Mouse (Mus musculus): ENCODE data around the gene Ptprd. TPM values are rescaled to one million over a fixed set of nuclear protein-coding genes. Genes with fewer than 3 reads are reported as not detected.

Gene Ptprd
- polyA plus RNA-seq, 1 experiment from 2014 or later: 10.0 TPM

GRCm38 (mm10) chr4:76996172-76996571 is 1215.6 kb downstream of the Ptprd start:
- H3K27ac ChIP-seq (ENCODE audit: low read length): no peak overlapping the region
- no peak overlapping the region for H3K9ac ChIP-seq (ENCODE audit: low read length)
- no peak overlapping the region for H3K4me3 ChIP-seq (ENCODE audit: low read length)
- ATAC-seq (replicated peaks; ENCODE audit: extremely low read depth, insufficient read depth, low FRiP score): no peak
- 79% methylated on average over 4 of the region's 4 CpGs for WGBS
- no peaks in the 10 kb centered on the region for H3K27me3 ChIP-seq (ENCODE audit: control insufficient read depth, insufficient read depth, low read length)
- H3K4me2 ChIP-seq (ENCODE audit: low read depth, low read length): no peak overlapping the region
- H3K9me3 ChIP-seq (replicated peaks; ENCODE audit: control insufficient read depth, low read length): no peaks in the 10 kb centered on the region
- H3K4me1 ChIP-seq (ENCODE audit: control insufficient read depth, insufficient read depth, low read length): no peaks in the 10 kb centered on the region
- no peaks in the 10 kb centered on the region for H3K36me3 ChIP-seq (ENCODE audit: control insufficient read depth, insufficient read depth)

GRCm38 (mm10) chr4:76989961-76990360 is 1221.8 kb downstream of the Ptprd start:
- Histone ChIP-seq H3K9ac (ENCODE audit: low read length) (no peak overlapping the region), H3K4me1 (ENCODE audit: control insufficient read depth, insufficient read depth, low read length) (no peaks in the 10 kb centered on the region), H3K4me3 (ENCODE audit: low read length) (no peak overlapping the region), H3K4me2 (ENCODE audit: low read depth, low read length) (no peak overlapping the region), H3K36me3 (ENCODE audit: control insufficient read depth, insufficient read depth) (no peaks in the 10 kb centered on the region), H3K27me3 (ENCODE audit: control insufficient read depth, insufficient read depth, low read length) (no peaks in the 10 kb centered on the region), H3K9me3 (replicated peaks; ENCODE audit: control insufficient read depth, low read length) (no peaks in the 10 kb centered on the region), H3K27ac (ENCODE audit: low read length) (no peak overlapping the region)
- no peak for ATAC-seq (replicated peaks; ENCODE audit: extremely low read depth, insufficient read depth, low FRiP score)
- 83% methylated on average over 1 of the region's 1 CpGs for WGBS

DNA sequence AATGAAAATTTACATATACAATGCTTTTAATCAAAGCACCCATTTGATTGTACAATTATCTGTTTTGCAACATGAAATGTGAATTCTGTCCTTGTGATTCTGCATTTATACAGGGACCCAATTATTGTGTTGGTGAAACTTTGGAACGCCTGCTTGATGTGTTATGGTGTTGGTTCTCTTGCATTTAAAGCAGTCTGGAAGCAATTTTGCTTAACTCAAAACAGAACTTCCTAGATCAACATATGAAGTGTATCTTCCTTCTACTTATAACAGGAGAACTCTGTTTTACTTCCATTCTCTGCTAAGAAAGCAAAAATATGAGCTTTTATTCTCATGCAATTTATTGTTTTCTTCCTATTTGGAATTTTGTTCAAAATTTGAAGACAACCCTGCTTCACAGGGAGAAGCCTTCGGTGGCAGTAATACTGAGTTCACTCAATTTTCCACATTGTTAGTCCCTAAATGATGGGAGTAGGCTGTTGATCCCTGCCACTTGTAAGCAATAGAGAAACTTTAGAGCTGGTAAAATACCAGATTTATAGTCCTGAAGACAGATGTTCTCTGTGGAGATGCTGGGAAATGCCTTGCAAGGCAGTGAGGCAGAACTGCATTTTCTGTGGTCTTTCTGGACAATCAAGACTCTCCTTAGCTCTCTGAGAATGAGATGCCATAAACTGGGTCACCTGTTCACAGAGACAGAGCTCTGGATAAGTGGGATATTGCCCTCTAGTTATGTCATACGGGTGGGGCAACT is 1234.5 kb downstream of the Ptprd start:
- 81% methylated on average over 3 of the region's 3 CpGs for WGBS
- H3K27me3 ChIP-seq (ENCODE audit: control insufficient read depth, insufficient read depth, low read length): no peaks in the 10 kb centered on the region

GRCm38 (mm10) chr4:76948251-76948650 is 1263.5 kb downstream of the Ptprd start:
- Histone ChIP-seq H3K4me1 (ENCODE audit: control insufficient read depth, insufficient read depth, low read length) (no peaks in the 10 kb centered on the region), H3K36me3 (ENCODE audit: control insufficient read depth, insufficient read depth) (no peaks in the 10 kb centered on the region), H3K9me3 (replicated peaks; ENCODE audit: control insufficient read depth, low read length) (no peaks in the 10 kb centered on the region), H3K4me2 (ENCODE audit: low read depth, low read length) (no peak overlapping the region), H3K4me3 (ENCODE audit: low read length) (no peak overlapping the region), H3K27ac (ENCODE audit: low read length) (no peak overlapping the region), H3K27me3 (ENCODE audit: control insufficient read depth, insufficient read depth, low read length) (no peaks in the 10 kb centered on the region), H3K9ac (ENCODE audit: low read length) (no peak overlapping the region)
- no peak for ATAC-seq (replicated peaks; ENCODE audit: extremely low read depth, insufficient read depth, low FRiP score)
- WGBS: 46% methylated on average over 3 of the region's 3 CpGs

More for the DNA sequence above, 1234.5 kb downstream of the Ptprd start:
- no peak overlapping the region for H3K4me3 ChIP-seq (ENCODE audit: low read length)
- no peak overlapping the region for H3K9ac ChIP-seq (ENCODE audit: low read length)
- no peaks in the 10 kb centered on the region for H3K4me1 ChIP-seq (ENCODE audit: control insufficient read depth, insufficient read depth, low read length)
- no peaks in the 10 kb centered on the region for H3K9me3 ChIP-seq (replicated peaks; ENCODE audit: control insufficient read depth, low read length)
- no peak overlapping the region for H3K4me2 ChIP-seq (ENCODE audit: low read depth, low read length)
- H3K36me3 ChIP-seq (ENCODE audit: control insufficient read depth, insufficient read depth): no peaks in the 10 kb centered on the region
- no peak overlapping the region for H3K27ac ChIP-seq (ENCODE audit: low read length)
- no peak for ATAC-seq (replicated peaks; ENCODE audit: extremely low read depth, insufficient read depth, low FRiP score)

GRCm38 (mm10) chr4:76941382-76942360 is 1270.1 kb downstream of the Ptprd start:
- no peaks in the 10 kb centered on the region for H3K36me3 ChIP-seq (ENCODE audit: control insufficient read depth, insufficient read depth)
- H3K4me2 ChIP-seq (ENCODE audit: low read depth, low read length): no peak overlapping the region
- no peaks in the 10 kb centered on the region for H3K4me1 ChIP-seq (ENCODE audit: control insufficient read depth, insufficient read depth, low read length)
- no peak for ATAC-seq (replicated peaks; ENCODE audit: extremely low read depth, insufficient read depth, low FRiP score)
- H3K4me3 ChIP-seq (ENCODE audit: low read length): no peak overlapping the region
- no peak overlapping the region for H3K9ac ChIP-seq (ENCODE audit: low read length)
- H3K9me3 ChIP-seq (replicated peaks; ENCODE audit: control insufficient read depth, low read length): no peaks in the 10 kb centered on the region
- no peak overlapping the region for H3K27ac ChIP-seq (ENCODE audit: low read length)
- no peaks in the 10 kb centered on the region for H3K27me3 ChIP-seq (ENCODE audit: control insufficient read depth, insufficient read depth, low read length)
- 81% methylated on average over 6 of the region's 6 CpGs for WGBS

- 62% methylated on average over 2 of the region's 2 CpGs for WGBS
- no peak overlapping the region for H3K4me3 ChIP-seq (ENCODE audit: low read length)
- no peaks in the 10 kb centered on the region for H3K27me3 ChIP-seq (ENCODE audit: control insufficient read depth, insufficient read depth, low read length)
- H3K9me3 ChIP-seq (replicated peaks; ENCODE audit: control insufficient read depth, low read length): no peaks in the 10 kb centered on the region
- H3K9ac ChIP-seq (ENCODE audit: low read length): no peak overlapping the region
- no peaks in the 10 kb centered on the region for H3K4me1 ChIP-seq (ENCODE audit: control insufficient read depth, insufficient read depth, low read length)
- no peak overlapping the region for H3K27ac ChIP-seq (ENCODE audit: low read length)
- no peaks in the 10 kb centered on the region for H3K36me3 ChIP-seq (ENCODE audit: control insufficient read depth, insufficient read depth)
- no peak for ATAC-seq (replicated peaks; ENCODE audit: extremely low read depth, insufficient read depth, low FRiP score)
- no peak overlapping the region for H3K4me2 ChIP-seq (ENCODE audit: low read depth, low read length)
These were observed 1280.2 kb downstream of the Ptprd start for GRCm38 (mm10) chr4:76931559-76931958.

DNA sequence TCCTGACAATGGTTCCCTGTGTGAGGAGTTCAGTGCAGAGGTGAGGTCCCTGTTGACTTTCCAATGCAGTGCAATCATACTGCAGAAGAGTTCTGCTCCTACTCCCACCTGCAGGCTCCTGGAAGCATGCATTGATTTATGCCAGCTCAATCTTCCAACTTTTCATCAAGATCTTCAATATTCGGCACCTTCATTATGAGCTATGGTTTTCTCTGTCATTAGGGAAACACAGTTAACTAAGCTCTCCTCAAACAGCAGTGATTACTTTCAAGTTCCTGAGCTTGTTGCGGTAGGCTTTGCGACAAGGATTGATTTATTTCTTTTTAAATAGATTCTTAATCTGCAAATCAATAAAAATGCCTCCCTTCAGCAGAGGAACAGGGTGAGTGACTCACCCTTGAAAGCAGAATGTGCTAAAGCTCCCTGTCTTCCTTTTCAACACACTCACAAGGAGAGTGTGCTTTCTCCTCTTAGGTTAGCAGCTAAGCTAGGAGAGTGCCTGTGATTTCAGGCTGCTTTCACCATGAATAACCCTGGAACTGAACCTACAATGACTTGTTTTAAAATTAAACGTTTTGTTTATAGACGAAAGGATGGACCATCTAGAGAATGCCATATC is 1298.1 kb downstream of the Ptprd start:
- Histone ChIP-seq H3K4me2 (ENCODE audit: low read depth, low read length) (no peak overlapping the region), H3K4me1 (ENCODE audit: control insufficient read depth, insufficient read depth, low read length) (no peaks in the 10 kb centered on the region), H3K36me3 (ENCODE audit: control insufficient read depth, insufficient read depth) (no peaks in the 10 kb centered on the region), H3K27me3 (ENCODE audit: control insufficient read depth, insufficient read depth, low read length) (no peaks in the 10 kb centered on the region), H3K4me3 (ENCODE audit: low read length) (no peak overlapping the region), H3K27ac (ENCODE audit: low read length) (no peak overlapping the region), H3K9ac (ENCODE audit: low read length) (no peak overlapping the region), H3K9me3 (replicated peaks; ENCODE audit: control insufficient read depth, low read length) (no peaks in the 10 kb centered on the region)
- WGBS: 71% methylated on average over 5 of the region's 5 CpGs
- ATAC-seq (replicated peaks; ENCODE audit: extremely low read depth, insufficient read depth, low FRiP score): no peak

DNA sequence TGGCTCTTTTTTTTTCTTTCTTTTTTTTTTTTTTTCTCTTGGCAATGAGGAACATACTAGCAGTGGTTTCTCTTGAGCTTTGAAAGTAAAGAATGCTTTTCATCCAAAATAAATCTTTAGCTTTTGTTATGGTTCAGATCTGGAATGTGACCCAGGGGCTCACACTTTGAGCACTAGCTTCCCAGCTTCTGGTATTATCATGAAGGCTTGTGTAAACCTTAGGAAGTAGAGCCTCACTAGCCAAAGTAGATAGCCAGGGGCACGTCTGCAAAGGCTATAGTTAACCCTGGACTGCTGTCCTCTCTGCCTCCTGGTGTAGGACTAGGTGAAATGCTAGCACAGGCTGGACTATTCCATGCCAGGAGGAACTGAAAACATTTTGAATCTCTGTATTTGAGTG is 1310.1 kb downstream of the Ptprd start:
- H3K4me1 ChIP-seq (ENCODE audit: control insufficient read depth, insufficient read depth, low read length): no peaks in the 10 kb centered on the region
- no peak overlapping the region for H3K4me3 ChIP-seq (ENCODE audit: low read length)
- no peaks in the 10 kb centered on the region for H3K36me3 ChIP-seq (ENCODE audit: control insufficient read depth, insufficient read depth)
- no peak overlapping the region for H3K9ac ChIP-seq (ENCODE audit: low read length)
- no peak overlapping the region for H3K4me2 ChIP-seq (ENCODE audit: low read depth, low read length)
- H3K9me3 ChIP-seq (replicated peaks; ENCODE audit: control insufficient read depth, low read length): no peaks in the 10 kb centered on the region
- no peak for ATAC-seq (replicated peaks; ENCODE audit: extremely low read depth, insufficient read depth, low FRiP score)
- 12% methylated on average over 1 of the region's 1 CpGs for WGBS
- H3K27ac ChIP-seq (ENCODE audit: low read length): no peak overlapping the region
- no peaks in the 10 kb centered on the region for H3K27me3 ChIP-seq (ENCODE audit: control insufficient read depth, insufficient read depth, low read length)

Data from heart, embryonic 16.5 days (tissue).